Mouse (Mus musculus) erythroid progenitor cell, adult 5-6 weeks (primary cell): ENCODE measurements around the gene Ntn1. TPM values are rescaled to one million over a fixed set of nuclear protein-coding genes. Genes with fewer than 3 reads are reported as not detected.

Experiments
- ATAC-seq: replicated peaks from 2 replicates; pipeline ENCODE4 v1.8.0; 2016; ENCODE audit warnings: moderate number of reproducible peaks, mild to moderate bottlenecking, moderate TSS enrichment, inconsistent platforms; ENCODE audit not compliant: poor library complexity, low FRiP score, severe bottlenecking
- total RNA-seq, 2 experiments: library from RNA; stranded (forward) in 1 of 2; stranded (reverse) in 1 of 2; fragments of 150-400 nt in 1 of 2; fragments of 186-747, 209-891 nt in 1 of 2; gene quantifications; 2 replicates each; pipeline versions ENCODE4 v1.2.3 to v1.2.4; 2015 to 2017; ENCODE audit warnings: low replicate concordance in 2 of 2

Ntn1 gene
- total RNA-seq, 2 experiments from 2014 or later = not detected

- no peak for ATAC-seq
These were observed 15.4 kb downstream of the Ntn1 start for GRCm38 (mm10) chr11:68385021-68385821.

GRCm38 (mm10) chr11:68384592-68385020 is 16.0 kb downstream of the Ntn1 start:
- no peak for ATAC-seq

GRCm38 (mm10) chr11:68384131-68384530 is 16.5 kb downstream of the Ntn1 start:
- no peak for ATAC-seq

- no peak for ATAC-seq
These were observed 17.1 kb downstream of the Ntn1 start for GRCm38 (mm10) chr11:68383519-68383918.

GRCm38 (mm10) chr11:68381833-68382232 is 18.8 kb downstream of the Ntn1 start:
- ATAC-seq = no peak

- no peak for ATAC-seq
These were observed 19.3 kb downstream of the Ntn1 start for GRCm38 (mm10) chr11:68381318-68381717.

- no peak for ATAC-seq
These were observed 21.5 kb downstream of the Ntn1 start for GRCm38 (mm10) chr11:68378946-68379764.

GRCm38 (mm10) chr11:68378419-68378818 is 22.2 kb downstream of the Ntn1 start:
- ATAC-seq = no peak

GRCm38 (mm10) chr11:68373105-68373504 is 27.5 kb downstream of the Ntn1 start:
- no peak for ATAC-seq

GRCm38 (mm10) chr11:68371609-68372008 is 29.0 kb downstream of the Ntn1 start:
- no peak for ATAC-seq

GRCm38 (mm10) chr11:68356901-68357300 is 43.7 kb downstream of the Ntn1 start:
- no peak for ATAC-seq

GRCm38 (mm10) chr11:68355561-68355960 is 45.1 kb downstream of the Ntn1 start:
- no peak for ATAC-seq

- no peak for ATAC-seq
These were observed 45.8 kb downstream of the Ntn1 start for GRCm38 (mm10) chr11:68354848-68355247.

GRCm38 (mm10) chr11:68352236-68352635 is 48.4 kb downstream of the Ntn1 start:
- ATAC-seq = no peak

- no peak for ATAC-seq
These were observed 51.8 kb downstream of the Ntn1 start for GRCm38 (mm10) chr11:68348851-68349250.

- no peak for ATAC-seq
These were observed 52.5 kb downstream of the Ntn1 start for GRCm38 (mm10) chr11:68348083-68348482.

- ATAC-seq = no peak
These were observed 53.1 kb downstream of the Ntn1 start for GRCm38 (mm10) chr11:68347508-68347907.

- ATAC-seq = no peak
These were observed 54.5 kb downstream of the Ntn1 start for GRCm38 (mm10) chr11:68346099-68346498.

- ATAC-seq = no peak
These were observed 56.4 kb downstream of the Ntn1 start for GRCm38 (mm10) chr11:68344221-68344620.

- no peak for ATAC-seq
These were observed 57.9 kb downstream of the Ntn1 start for GRCm38 (mm10) chr11:68342761-68343160.

- no peak for ATAC-seq
These were observed 58.6 kb downstream of the Ntn1 start for GRCm38 (mm10) chr11:68342003-68342400.
